Mouse (Mus musculus) E14TG2a.4 (cell line): ENCODE data around the gene Ptprm.

ENCODE experiments used
- CTCF ChIP-seq: conservative IDR thresholded peaks from 2 replicates; pipeline ENCODE4 v1.5.1; 2014; ENCODE audit warnings: low read length
- POU5F1 ChIP-seq: IDR thresholded peaks from 2 replicates; pipeline ENCODE4 v1.6.1; 2014; ENCODE audit warnings: low read length, borderline replicate concordance

- TF ChIP-seq CTCF (no peak), POU5F1 (no peak)
Observed at GRCm38 (mm10) chr17:67346921-67347320, 7.3 kb downstream of the Ptprm start.
